Mouse (Mus musculus): ENCODE measurements around the gene Hoxc8. TPM values are rescaled to one million over a fixed set of nuclear protein-coding genes. Genes with fewer than 3 reads are reported as not detected.
A peak's percentile ranks its signal among the peaks of the same experiment; 100 is the strongest.

Gene Hoxc8
- polyA plus RNA-seq, 1 experiment: not detected

GRCm38 (mm10) chr15:103002821-103003448 lies 12.5 kb downstream of the Hoxc8 start:
- DNase-seq (ENCODE audit: extremely low spot score in 1 of 2, low spot score in 1 of 2): no peak

- DNase-seq (ENCODE audit: extremely low spot score in 1 of 2, low spot score in 1 of 2): no peak
Observed at GRCm38 (mm10) chr15:103005308-103005707, 14.9 kb downstream of the Hoxc8 start.

GRCm38 (mm10) chr15:103005797-103006196 lies 15.4 kb downstream of the Hoxc8 start:
- no peak for DNase-seq (ENCODE audit: extremely low spot score in 1 of 2, low spot score in 1 of 2)

- DNase-seq (ENCODE audit: extremely low spot score in 1 of 2, low spot score in 1 of 2): no peak
Observed at GRCm38 (mm10) chr15:103006326-103006725, 15.9 kb downstream of the Hoxc8 start.

- no peak for DNase-seq (ENCODE audit: extremely low spot score in 1 of 2, low spot score in 1 of 2)
Observed at GRCm38 (mm10) chr15:103009265-103010111, 19.1 kb downstream of the Hoxc8 start.

DNA sequence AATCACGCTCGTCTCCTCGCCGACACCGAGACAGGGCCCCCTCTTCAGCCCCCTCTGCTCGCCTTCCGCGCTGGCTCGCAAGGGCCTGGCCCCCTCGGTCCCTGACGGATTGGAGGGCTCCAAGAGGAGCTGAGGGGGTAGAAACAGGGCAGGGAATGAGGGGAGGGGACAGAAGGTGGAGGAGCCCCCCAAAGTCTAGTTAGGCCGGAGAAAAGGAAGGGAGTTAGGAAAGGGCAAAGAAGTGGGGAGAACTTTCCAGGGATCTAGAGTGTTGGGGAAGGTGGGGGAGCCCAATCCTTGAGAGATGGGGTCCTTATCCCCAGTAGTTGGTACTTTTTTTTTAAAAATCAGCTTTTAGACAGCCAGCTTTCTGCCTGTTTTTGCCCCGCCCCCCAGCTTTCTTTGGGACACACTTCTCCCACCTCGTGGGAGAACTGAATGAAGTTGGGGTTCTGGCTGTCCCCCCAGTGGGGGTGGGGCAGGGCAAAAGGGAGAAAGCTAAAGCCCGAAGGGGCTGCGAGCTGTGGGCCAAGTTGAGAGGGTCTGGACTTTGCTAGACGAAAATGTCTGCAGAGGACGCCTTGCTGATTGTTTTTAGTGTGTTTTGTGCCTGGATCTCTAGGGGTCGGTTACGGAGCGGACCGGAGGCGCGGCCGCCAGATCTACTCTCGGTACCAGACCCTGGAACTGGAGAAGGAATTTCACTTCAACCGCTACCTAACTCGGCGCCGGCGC lies 19.9 kb downstream of the Hoxc8 start:
- no peak for DNase-seq (ENCODE audit: extremely low spot score in 1 of 2, low spot score in 1 of 2)

DNA sequence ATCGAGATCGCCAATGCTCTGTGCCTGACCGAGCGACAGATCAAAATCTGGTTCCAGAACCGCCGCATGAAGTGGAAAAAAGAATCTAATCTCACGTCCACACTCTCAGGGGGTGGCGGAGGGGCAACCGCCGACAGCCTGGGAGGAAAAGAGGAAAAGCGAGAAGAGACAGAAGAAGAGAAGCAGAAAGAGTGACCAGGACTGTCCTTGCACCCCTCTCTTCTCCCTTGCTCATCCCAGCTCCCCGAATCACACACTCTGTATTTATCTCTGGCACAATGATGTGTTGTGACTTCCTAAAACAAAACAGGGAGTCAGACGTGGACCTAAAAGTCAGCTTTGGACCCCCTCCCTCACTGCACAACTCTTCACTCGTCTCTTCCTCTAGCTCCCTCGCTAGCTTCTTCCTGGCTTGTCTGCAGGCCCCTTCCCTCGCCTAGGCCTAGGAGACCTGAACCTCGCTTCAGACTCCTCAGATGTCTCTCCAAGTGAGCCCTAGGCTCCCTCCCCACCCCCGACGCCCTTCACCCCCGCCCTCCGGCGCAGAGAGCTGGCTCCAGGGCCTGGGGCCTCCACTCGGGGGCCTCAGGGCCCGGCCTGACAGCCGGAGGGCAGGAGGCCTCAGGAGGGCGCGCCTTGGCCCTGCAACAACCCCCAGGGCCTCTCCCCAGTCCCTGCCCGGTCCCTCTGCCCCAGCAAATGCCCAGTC lies 20.6 kb downstream of the Hoxc8 start:
- DNase-seq (ENCODE audit: extremely low spot score in 1 of 2, low spot score in 1 of 2): no peak

GRCm38 (mm10) chr15:103011928-103012486 lies 21.6 kb downstream of the Hoxc8 start:
- no peak for DNase-seq (ENCODE audit: extremely low spot score in 1 of 2, low spot score in 1 of 2)

DNA sequence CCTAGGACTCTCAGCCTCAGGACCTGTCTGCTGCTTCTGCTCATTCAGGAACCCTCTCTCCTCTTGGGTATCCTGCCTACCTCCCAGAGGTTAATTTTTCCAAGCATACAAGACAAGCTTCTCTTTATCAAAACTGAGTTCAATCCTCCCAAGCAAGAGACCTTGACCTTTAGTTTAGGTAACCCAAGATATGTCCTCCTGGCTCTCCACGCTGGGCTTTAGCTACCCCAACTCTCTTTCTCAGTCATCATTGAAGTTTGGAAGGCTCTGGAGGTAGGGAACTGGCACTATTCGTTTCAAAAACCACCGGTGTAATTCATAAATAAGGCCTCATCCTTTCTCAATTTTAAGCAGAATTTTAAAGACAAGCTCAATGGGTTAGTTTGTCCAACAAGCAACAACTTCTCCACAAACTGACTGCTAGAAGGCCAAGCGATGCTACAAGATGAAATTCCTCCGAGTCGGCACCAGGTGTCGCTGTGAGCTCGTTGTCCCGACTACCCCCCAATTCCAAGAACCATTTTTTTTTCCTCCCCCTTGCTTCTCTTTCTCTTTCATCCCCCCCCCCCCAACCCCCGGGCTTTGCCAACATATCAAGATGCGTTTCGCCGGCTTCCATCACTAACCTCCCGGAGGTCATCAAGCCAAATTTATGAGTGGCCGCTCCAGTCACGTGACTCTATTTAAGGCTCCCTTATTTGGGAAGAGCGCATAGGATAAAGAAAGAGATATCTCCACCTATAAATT lies 23.0 kb downstream of the Hoxc8 start:
- peak in 1 of 2 experiments; percentile 50 for DNase-seq (ENCODE audit: extremely low spot score in 1 of 2, low spot score in 1 of 2)

- DNase-seq (ENCODE audit: extremely low spot score in 1 of 2, low spot score in 1 of 2): no peak
Observed at GRCm38 (mm10) chr15:103014166-103015008, 24.0 kb downstream of the Hoxc8 start.

- DNase-seq (ENCODE audit: extremely low spot score in 1 of 2, low spot score in 1 of 2): no peak
Observed at GRCm38 (mm10) chr15:103015009-103015399, 24.6 kb downstream of the Hoxc8 start.

DNA sequence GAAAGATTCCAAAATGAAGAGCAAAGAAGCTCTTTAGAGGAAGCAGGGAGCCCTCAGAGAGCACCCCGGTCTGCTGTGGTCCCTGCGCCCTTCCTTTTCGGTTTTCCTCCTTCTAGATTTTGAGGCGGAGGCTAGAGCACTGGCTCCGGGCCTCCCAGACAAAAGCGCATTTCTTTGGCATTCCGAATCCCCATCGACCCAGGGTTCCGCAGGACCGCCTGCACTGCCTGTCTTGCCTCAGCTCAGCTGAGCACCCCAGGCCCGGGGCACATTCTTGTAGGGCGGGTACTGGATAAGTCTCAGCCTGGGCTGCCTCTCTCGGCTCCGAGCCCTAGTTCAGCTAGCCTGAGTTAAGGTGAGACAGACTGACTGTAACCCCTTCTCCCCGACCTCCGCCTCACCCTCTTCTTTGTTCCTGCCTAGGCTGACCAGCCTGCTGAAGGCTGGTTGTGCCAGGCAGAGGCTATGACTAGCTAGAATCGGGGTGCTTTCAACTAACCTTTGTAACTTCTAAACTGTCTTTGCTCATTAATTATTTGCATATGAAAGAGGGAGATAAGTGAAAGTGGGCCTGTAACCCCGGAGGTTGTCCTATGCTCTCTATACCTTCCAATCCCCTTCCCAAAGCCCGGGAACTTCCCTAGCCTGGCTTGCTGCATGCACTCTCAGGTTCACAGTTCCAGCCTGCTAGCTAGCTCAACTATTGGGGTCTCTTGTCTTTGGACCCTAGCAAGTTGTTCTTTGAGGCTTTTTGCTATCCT lies 25.2 kb downstream of the Hoxc8 start:
- DNase-seq (ENCODE audit: extremely low spot score in 1 of 2, low spot score in 1 of 2): no peak

DNA sequence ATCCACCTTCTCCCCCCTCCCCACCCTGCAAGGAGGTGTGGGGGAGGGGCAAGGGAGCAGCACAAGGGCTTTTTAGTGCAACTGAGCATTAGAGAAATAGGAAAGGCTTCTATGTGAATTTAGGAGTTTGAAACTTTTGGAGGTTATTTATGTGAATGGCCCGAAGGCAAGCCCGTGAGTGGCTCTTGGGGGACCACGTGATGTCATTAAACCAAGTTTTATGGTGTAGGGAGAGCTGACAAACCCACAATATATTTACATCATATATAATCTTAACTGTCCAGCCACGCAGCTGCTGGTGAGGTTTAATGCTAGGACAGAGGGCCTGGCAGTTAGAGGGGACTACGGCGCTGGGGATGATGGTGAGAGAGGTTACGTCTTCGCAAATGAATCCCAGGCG lies 28.2 kb downstream of the Hoxc8 start, which contains the start of gene Hoxc4:
Hoxc4 (plus strand) TSS at position 299 of the 400 bp plus-strand sequence.
- DNase-seq (ENCODE audit: extremely low spot score in 1 of 2, low spot score in 1 of 2): no peak

GRCm38 (mm10) chr15:103020899-103021418 lies 30.6 kb downstream of the Hoxc8 start:
- no peak for DNase-seq (ENCODE audit: extremely low spot score in 1 of 2, low spot score in 1 of 2)

- no peak for DNase-seq (ENCODE audit: extremely low spot score in 1 of 2, low spot score in 1 of 2)
Observed at GRCm38 (mm10) chr15:103021544-103021943, 31.1 kb downstream of the Hoxc8 start.

DNA sequence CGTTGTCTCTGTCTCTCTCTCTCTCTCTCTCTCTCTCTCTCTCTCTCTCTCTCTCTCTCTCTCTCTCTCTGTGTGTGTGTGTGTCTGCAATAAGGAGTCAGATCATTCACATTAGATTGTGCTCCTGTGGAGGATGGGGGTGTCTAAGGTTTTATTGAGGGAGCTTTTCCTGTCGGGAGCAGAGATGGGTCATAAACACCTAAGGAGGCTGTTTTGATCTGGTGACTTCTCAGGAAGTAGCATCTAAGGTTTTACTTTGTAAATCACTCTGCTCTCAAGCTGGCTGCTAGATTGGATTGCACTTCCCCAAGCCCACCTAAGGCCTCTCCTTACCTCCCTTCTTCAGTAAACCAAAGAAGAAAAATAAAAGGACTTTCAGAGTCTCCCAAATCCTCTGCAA lies 33.7 kb downstream of the Hoxc8 start:
- no peak for DNase-seq (ENCODE audit: extremely low spot score in 1 of 2, low spot score in 1 of 2)

GRCm38 (mm10) chr15:103027266-103028235 lies 37.1 kb downstream of the Hoxc8 start:
- DNase-seq (ENCODE audit: extremely low spot score in 1 of 2, low spot score in 1 of 2): no peak
